Mouse (Mus musculus): ENCODE data around the gene Actrt2.

Gene Actrt2

GRCm38 (mm10) chr4:154667767-154668166 lies at the start of gene Actrt2:
Gene Actrt2, minus strand, starts transcription at chr4:154667867.
- DNase-seq (ENCODE audit: low read depth, low spot score) = no peak

GRCm38 (mm10) chr4:154709391-154710107 lies 41.9 kb upstream of the Actrt2 start:
- no peak for DNase-seq (ENCODE audit: low read depth, low spot score)

GRCm38 (mm10) chr4:154708811-154709210 lies 41.1 kb upstream of the Actrt2 start:
- no peak for DNase-seq (ENCODE audit: low read depth, low spot score)

GRCm38 (mm10) chr4:154708223-154708622 lies 40.6 kb upstream of the Actrt2 start:
- no peak for DNase-seq (ENCODE audit: low read depth, low spot score)

GRCm38 (mm10) chr4:154707521-154707920 lies 39.9 kb upstream of the Actrt2 start:
- no peak for DNase-seq (ENCODE audit: low read depth, low spot score)

- no peak for DNase-seq (ENCODE audit: low read depth, low spot score)
Observed at GRCm38 (mm10) chr4:154706442-154706841, 38.8 kb upstream of the Actrt2 start.

- DNase-seq (ENCODE audit: low read depth, low spot score) = no peak
Observed at GRCm38 (mm10) chr4:154705681-154706080, 38.0 kb upstream of the Actrt2 start.

- DNase-seq (ENCODE audit: low read depth, low spot score) = no peak
Observed at GRCm38 (mm10) chr4:154705056-154705455, 37.4 kb upstream of the Actrt2 start.

- DNase-seq (ENCODE audit: low read depth, low spot score) = no peak
Observed at GRCm38 (mm10) chr4:154704591-154704990, 36.9 kb upstream of the Actrt2 start.

GRCm38 (mm10) chr4:154703426-154704070 lies 35.9 kb upstream of the Actrt2 start:
- no peak for DNase-seq (ENCODE audit: low read depth, low spot score)

- DNase-seq (ENCODE audit: low read depth, low spot score) = no peak
Observed at GRCm38 (mm10) chr4:154702931-154703330, 35.3 kb upstream of the Actrt2 start.

GRCm38 (mm10) chr4:154702186-154702585 lies 34.5 kb upstream of the Actrt2 start:
- no peak for DNase-seq (ENCODE audit: low read depth, low spot score)

- no peak for DNase-seq (ENCODE audit: low read depth, low spot score)
Observed at GRCm38 (mm10) chr4:154700921-154701412, 33.3 kb upstream of the Actrt2 start.

- DNase-seq (ENCODE audit: low read depth, low spot score) = no peak
Observed at GRCm38 (mm10) chr4:154700436-154700835, 32.8 kb upstream of the Actrt2 start.

GRCm38 (mm10) chr4:154699236-154699635 lies 31.6 kb upstream of the Actrt2 start:
- DNase-seq (ENCODE audit: low read depth, low spot score) = no peak

GRCm38 (mm10) chr4:154698631-154699030 lies 31.0 kb upstream of the Actrt2 start:
- no peak for DNase-seq (ENCODE audit: low read depth, low spot score)

- DNase-seq (ENCODE audit: low read depth, low spot score) = no peak
Observed at GRCm38 (mm10) chr4:154698021-154698590, 30.4 kb upstream of the Actrt2 start.

- DNase-seq (ENCODE audit: low read depth, low spot score) = no peak
Observed at GRCm38 (mm10) chr4:154697476-154697875, 29.8 kb upstream of the Actrt2 start.

- no peak for DNase-seq (ENCODE audit: low read depth, low spot score)
Observed at GRCm38 (mm10) chr4:154696552-154696951, 28.9 kb upstream of the Actrt2 start.

- no peak for DNase-seq (ENCODE audit: low read depth, low spot score)
Observed at GRCm38 (mm10) chr4:154696146-154696545, 28.5 kb upstream of the Actrt2 start.

GRCm38 (mm10) chr4:154694361-154694760 lies 26.7 kb upstream of the Actrt2 start:
- DNase-seq (ENCODE audit: low read depth, low spot score) = no peak

- no peak for DNase-seq (ENCODE audit: low read depth, low spot score)
Observed at GRCm38 (mm10) chr4:154693348-154694015, 25.8 kb upstream of the Actrt2 start.
